Mouse (Mus musculus): Measurements from ENCODE around the gene Olfr555. TPM values are rescaled to one million over a fixed set of nuclear protein-coding genes. Genes with fewer than 3 reads are reported as not detected.
"Not testable (repeated sequence)": the region's sequence is repeated elsewhere in the genome, so short reads cannot be mapped to it uniquely, and the experiment has no call there.

The Olfr555 gene
- not detected in 2 replicates for polyA plus RNA-seq (2014; fragmentation: Nextera tagmentation; extraction: Ambion mirVana)

DNA sequence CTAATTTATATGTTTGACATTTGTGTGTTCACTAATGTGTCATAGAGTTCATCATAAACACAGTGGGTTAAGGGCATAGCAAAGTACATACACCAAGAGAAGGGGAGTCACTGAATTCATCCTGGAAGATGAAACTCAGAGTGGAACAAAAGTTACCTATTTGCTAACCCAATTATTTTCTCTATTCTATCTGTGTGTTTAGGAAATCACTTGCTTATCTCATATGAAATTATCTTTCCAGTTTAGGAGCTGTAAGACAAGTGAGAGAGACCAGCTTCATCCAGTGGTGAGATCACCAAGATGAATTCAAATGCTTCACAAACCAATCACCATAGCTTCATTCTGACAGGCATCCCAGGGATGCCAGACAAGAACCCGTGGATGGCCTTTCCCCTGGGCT is at the start of gene Olfr555:
Olfr555 (plus strand) TSS at position 301 of the 400 bp plus-strand sequence.
- Histone ChIP-seq H3K9ac (ENCODE audit: low read depth, low read length) (no peak within 1 kb of the TSS), H3K4me3 (ENCODE audit: low read length) (no peak within 1 kb of the TSS), H3K27me3 (ENCODE audit: control insufficient read depth, insufficient read depth, low read length) (no peaks in the 10 kb centered on the region), H3K36me3 (ENCODE audit: control insufficient read depth, insufficient read depth, low read length) (no peaks in the 10 kb centered on the region), H3K27ac (ENCODE audit: low read depth, low read length) (no peak within 1 kb of the TSS), H3K9me3 (ENCODE audit: control insufficient read depth, low read length) (no peaks in the 10 kb centered on the region), H3K4me1 (ENCODE audit: control insufficient read depth, insufficient read depth, low read length) (no peaks in the 10 kb centered on the region), H3K4me2 (replicated peaks; ENCODE audit: low read depth, low read length) (no peak within 1 kb of the TSS)
- WGBS: 95% methylated on average over 1 of the region's 1 CpGs
- no peak for ATAC-seq (ENCODE audit: low FRiP score, low TSS enrichment)

DNA sequence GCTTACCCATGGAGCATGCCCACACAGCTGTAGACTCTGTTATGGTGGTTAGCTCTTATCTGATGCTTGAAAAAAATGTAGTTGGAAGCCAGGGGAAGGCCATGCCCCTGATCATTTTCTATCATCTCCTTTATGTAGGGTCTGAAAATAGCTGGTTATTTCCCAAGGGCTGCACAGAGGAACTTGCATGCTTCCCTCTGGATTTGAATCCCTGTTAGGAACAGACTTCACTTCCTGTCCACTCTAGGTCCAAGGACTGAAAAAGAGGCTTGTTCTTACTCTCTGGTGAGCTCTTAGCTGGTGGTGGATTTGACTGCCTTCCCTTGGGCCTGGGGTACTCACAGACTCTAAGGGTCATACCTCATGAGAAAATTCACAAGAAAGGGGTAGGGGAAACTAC is 40.5 kb upstream of the Olfr555 start, which contains the start of gene Olfr553:
Olfr553 (minus strand) TSS at position 101 of the 400 bp plus-strand sequence.
- no peak within 1 kb of the TSS for H3K4me2 ChIP-seq (replicated peaks; ENCODE audit: low read depth, low read length)
- no peak for ATAC-seq (ENCODE audit: low FRiP score, low TSS enrichment)
- no peak within 1 kb of the TSS for H3K9ac ChIP-seq (ENCODE audit: low read depth, low read length)
- H3K27me3 ChIP-seq (ENCODE audit: control insufficient read depth, insufficient read depth, low read length): no peaks in the 10 kb centered on the region
- H3K27ac ChIP-seq (ENCODE audit: low read depth, low read length): no peak within 1 kb of the TSS
- H3K4me3 ChIP-seq (ENCODE audit: low read length): no peak within 1 kb of the TSS
- H3K4me1 ChIP-seq (ENCODE audit: control insufficient read depth, insufficient read depth, low read length): no peaks in the 10 kb centered on the region
- H3K9me3 ChIP-seq (ENCODE audit: control insufficient read depth, low read length): no peaks in the 10 kb centered on the region
- no peaks in the 10 kb centered on the region for H3K36me3 ChIP-seq (ENCODE audit: control insufficient read depth, insufficient read depth, low read length)

DNA sequence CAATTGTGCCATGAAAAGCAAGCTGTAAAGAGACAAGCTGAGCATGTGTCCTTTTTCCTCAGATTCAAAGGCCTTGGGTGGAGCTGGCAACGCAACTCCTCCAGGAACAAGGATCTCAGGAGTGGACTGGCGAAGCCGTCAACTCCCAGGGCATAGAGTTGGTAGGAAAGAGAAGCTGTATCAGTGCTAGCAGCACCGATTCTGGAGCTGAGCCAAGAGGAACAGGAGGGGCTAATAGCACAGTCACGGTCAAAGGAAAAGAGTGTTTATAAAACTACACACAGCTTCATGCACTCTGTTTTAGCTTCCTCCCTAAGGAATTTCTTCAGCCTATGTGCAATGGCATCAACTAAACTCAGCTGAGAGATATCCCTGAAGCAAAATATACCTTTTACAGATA is 39.0 kb upstream of the Olfr555 start:
- WGBS: 67% methylated on average over 5 of the region's 5 CpGs
- H3K4me1 ChIP-seq (ENCODE audit: control insufficient read depth, insufficient read depth, low read length): no peaks in the 10 kb centered on the region
- ATAC-seq (ENCODE audit: low FRiP score, low TSS enrichment): no peak
- H3K9me3 ChIP-seq (ENCODE audit: control insufficient read depth, low read length): no peaks in the 10 kb centered on the region
- no peak overlapping the region for H3K27ac ChIP-seq (ENCODE audit: low read depth, low read length)
- no peaks in the 10 kb centered on the region for H3K27me3 ChIP-seq (ENCODE audit: control insufficient read depth, insufficient read depth, low read length)
- no peak overlapping the region for H3K4me3 ChIP-seq (ENCODE audit: low read length)
- H3K36me3 ChIP-seq (ENCODE audit: control insufficient read depth, insufficient read depth, low read length): no peaks in the 10 kb centered on the region
- H3K4me2 ChIP-seq (replicated peaks; ENCODE audit: low read depth, low read length): no peak overlapping the region
- H3K9ac ChIP-seq (ENCODE audit: low read depth, low read length): no peak overlapping the region

DNA sequence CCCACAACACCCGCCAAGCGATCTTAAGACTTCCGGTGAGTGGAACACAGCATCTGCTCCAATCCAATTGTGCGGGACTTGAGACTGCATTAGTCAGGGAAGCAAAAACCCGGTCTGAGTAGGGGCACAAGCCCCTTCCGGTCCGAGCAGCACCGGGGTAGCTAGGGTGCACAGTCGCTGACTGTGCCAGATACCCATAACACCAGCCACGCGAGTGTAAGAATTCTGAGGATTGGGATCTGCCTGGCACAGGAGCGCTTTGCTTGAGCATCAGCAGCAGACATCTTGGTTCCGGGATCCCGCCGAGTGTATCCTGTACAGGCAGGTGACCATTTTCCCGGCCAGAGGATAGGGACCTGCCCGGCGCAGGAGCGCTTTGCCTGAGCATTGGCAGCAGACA is 38.3 kb upstream of the Olfr555 start:
- H3K27me3 ChIP-seq (ENCODE audit: control insufficient read depth, insufficient read depth, low read length): not testable (repeated sequence)
- 85% methylated on average over 17 of the region's 19 CpGs for WGBS

DNA sequence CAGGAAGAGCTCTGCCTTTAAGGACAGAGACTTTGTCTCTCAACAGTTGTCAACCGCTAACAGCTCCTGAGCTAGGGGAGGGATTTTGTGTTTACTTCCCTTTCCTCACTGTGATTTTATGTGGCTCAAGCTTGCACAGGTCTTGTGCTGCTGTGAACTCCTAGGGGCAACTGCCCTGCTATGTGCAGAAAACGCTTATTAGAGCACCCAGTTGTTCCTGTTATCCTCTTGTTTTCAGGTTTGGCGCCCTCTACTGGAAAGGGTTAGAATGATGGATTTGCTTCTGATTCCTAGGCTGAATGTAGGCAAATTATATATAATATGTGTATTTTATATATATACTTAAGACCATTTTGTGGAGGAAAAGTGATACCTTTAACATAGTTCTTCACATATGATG is 22.0 kb upstream of the Olfr555 start:
- Histone ChIP-seq H3K4me1 (ENCODE audit: control insufficient read depth, insufficient read depth, low read length) (no peaks in the 10 kb centered on the region), H3K4me3 (ENCODE audit: low read length) (no peak overlapping the region), H3K36me3 (ENCODE audit: control insufficient read depth, insufficient read depth, low read length) (no peaks in the 10 kb centered on the region), H3K9me3 (ENCODE audit: control insufficient read depth, low read length) (no peaks in the 10 kb centered on the region), H3K27ac (ENCODE audit: low read depth, low read length) (no peak overlapping the region), H3K27me3 (ENCODE audit: control insufficient read depth, insufficient read depth, low read length) (no peaks in the 10 kb centered on the region), H3K9ac (ENCODE audit: low read depth, low read length) (no peak overlapping the region), H3K4me2 (replicated peaks; ENCODE audit: low read depth, low read length) (no peak overlapping the region)
- WGBS: 38% methylated on average over 3 of the region's 3 CpGs
- ATAC-seq (ENCODE audit: low FRiP score, low TSS enrichment): no peak

More for the DNA sequence above, 38.3 kb upstream of the Olfr555 start:
- not testable (repeated sequence) for H3K27ac ChIP-seq (ENCODE audit: low read depth, low read length); H3K9ac ChIP-seq (ENCODE audit: low read depth, low read length); H3K4me3 ChIP-seq (ENCODE audit: low read length); ATAC-seq (ENCODE audit: low FRiP score, low TSS enrichment); H3K36me3 ChIP-seq (ENCODE audit: control insufficient read depth, insufficient read depth, low read length); H3K9me3 ChIP-seq (ENCODE audit: control insufficient read depth, low read length); H3K4me1 ChIP-seq (ENCODE audit: control insufficient read depth, insufficient read depth, low read length); H3K4me2 ChIP-seq (replicated peaks; ENCODE audit: low read depth, low read length)

DNA sequence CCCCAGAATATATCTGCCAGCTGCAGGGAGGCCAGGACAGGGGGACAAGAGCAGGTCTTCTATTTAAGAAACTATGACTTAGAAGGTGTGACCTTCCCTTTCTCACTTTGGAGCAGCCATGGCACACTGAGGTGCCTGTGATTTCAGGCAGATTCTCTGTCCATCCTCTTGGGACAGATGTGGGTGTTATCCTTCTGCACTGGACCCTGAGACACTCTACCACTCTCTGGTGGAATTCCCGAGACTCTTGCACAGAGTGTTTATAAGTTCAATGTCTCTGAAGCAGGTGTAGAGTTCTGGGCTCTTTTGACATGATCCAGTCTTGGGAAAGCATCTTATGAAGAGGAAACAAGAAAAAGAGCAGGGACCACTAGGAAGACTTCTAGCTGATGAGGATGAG is 20.5 kb upstream of the Olfr555 start, which contains the start of gene Olfr554:
Olfr554 (plus strand) TSS at position 301 of the 400 bp plus-strand sequence.
- no peak within 1 kb of the TSS for H3K4me2 ChIP-seq (replicated peaks; ENCODE audit: low read depth, low read length)
- no peak within 1 kb of the TSS for H3K27ac ChIP-seq (ENCODE audit: low read depth, low read length)
- no peaks in the 10 kb centered on the region for H3K4me1 ChIP-seq (ENCODE audit: control insufficient read depth, insufficient read depth, low read length)
- ATAC-seq (ENCODE audit: low FRiP score, low TSS enrichment): no peak
- H3K9me3 ChIP-seq (ENCODE audit: control insufficient read depth, low read length): no peaks in the 10 kb centered on the region
- H3K9ac ChIP-seq (ENCODE audit: low read depth, low read length): no peak within 1 kb of the TSS
- H3K36me3 ChIP-seq (ENCODE audit: control insufficient read depth, insufficient read depth, low read length): no peaks in the 10 kb centered on the region
- H3K27me3 ChIP-seq (ENCODE audit: control insufficient read depth, insufficient read depth, low read length): no peaks in the 10 kb centered on the region
- H3K4me3 ChIP-seq (ENCODE audit: low read length): no peak within 1 kb of the TSS
- 75% methylated on average over 1 of the region's 1 CpGs for WGBS

DNA sequence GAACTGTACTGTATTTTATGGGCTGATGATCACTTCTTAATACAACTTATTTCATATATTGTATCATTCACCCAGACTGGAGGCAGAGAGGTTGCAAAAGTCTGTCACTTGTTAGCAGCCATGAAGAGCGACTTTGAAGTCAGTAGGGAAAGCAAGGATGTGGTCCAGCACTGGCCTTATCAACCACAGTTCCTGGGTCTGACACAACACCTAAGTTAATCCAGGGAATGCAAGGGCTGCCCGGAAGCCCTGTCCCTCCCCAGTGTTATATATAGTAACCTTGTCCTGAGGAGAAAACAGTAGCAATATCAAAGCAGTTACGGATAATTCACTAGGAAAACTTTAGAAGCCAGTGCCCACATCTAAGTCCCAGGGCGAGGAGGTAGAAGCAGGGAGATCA is 13.7 kb upstream of the Olfr555 start:
- H3K9ac ChIP-seq (ENCODE audit: low read depth, low read length); ATAC-seq (ENCODE audit: low FRiP score, low TSS enrichment); H3K9me3 ChIP-seq (ENCODE audit: control insufficient read depth, low read length); H3K4me1 ChIP-seq (ENCODE audit: control insufficient read depth, insufficient read depth, low read length); H3K4me2 ChIP-seq (replicated peaks; ENCODE audit: low read depth, low read length); H3K27me3 ChIP-seq (ENCODE audit: control insufficient read depth, insufficient read depth, low read length); H3K4me3 ChIP-seq (ENCODE audit: low read length); H3K27ac ChIP-seq (ENCODE audit: low read depth, low read length); H3K36me3 ChIP-seq (ENCODE audit: control insufficient read depth, insufficient read depth, low read length): not testable (repeated sequence)
- 86% methylated on average over 4 of the region's 4 CpGs for WGBS

DNA sequence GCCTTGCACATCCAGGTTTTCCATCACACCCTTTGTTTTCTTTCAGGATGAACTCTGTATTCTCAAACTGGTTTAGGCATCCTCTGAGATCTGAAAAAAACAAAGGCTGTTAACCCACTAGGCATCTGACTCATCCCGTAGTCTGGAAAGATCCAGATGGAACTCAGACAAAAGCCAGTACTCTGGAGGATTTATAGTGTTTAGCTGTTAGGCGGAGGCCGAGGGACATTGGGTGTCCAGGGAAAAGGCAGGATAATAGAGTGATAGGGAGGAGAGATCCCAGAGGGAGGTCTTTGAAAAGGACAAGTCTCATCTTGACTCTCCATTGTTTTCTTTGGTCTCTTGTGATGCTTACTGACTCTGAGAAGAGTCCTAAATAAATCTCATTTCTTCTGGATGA is 6.0 kb downstream of the Olfr555 start, which contains the start of gene Olfr556:
Olfr556 (plus strand) TSS at position 301 of the 400 bp plus-strand sequence.
- WGBS: 54% methylated on average over 3 of the region's 3 CpGs
- Histone ChIP-seq H3K27me3 (ENCODE audit: control insufficient read depth, insufficient read depth, low read length) (no peaks in the 10 kb centered on the region), H3K9me3 (ENCODE audit: control insufficient read depth, low read length) (no peaks in the 10 kb centered on the region), H3K4me2 (replicated peaks; ENCODE audit: low read depth, low read length) (no peak within 1 kb of the TSS), H3K27ac (ENCODE audit: low read depth, low read length) (no peak within 1 kb of the TSS), H3K4me1 (ENCODE audit: control insufficient read depth, insufficient read depth, low read length) (no peaks in the 10 kb centered on the region), H3K36me3 (ENCODE audit: control insufficient read depth, insufficient read depth, low read length) (no peaks in the 10 kb centered on the region), H3K4me3 (ENCODE audit: low read length) (no peak within 1 kb of the TSS), H3K9ac (ENCODE audit: low read depth, low read length) (no peak within 1 kb of the TSS)
- ATAC-seq (ENCODE audit: low FRiP score, low TSS enrichment): no peak

DNA sequence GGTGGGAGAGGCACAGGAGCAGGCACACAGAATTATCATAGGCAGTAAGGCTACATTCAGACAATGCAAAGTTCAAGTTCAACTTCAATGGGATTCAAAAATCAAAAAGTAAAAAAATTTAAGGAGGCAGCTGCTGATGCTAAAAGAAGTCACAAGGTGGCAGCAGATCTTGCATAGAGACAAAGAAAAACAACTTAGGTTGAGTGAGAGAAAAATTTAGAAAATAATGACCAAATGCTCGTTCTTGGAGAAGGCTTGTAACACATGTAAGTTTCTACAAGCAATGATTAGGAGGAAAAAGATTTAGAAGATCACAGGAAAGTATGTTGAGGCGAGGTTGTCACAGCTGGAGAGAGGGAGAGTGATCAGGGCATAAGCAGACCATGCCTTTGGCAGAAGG is 6.8 kb downstream of the Olfr555 start:
- Histone ChIP-seq H3K9ac (ENCODE audit: low read depth, low read length) (no peak overlapping the region), H3K4me1 (ENCODE audit: control insufficient read depth, insufficient read depth, low read length) (no peaks in the 10 kb centered on the region), H3K27ac (ENCODE audit: low read depth, low read length) (no peak overlapping the region), H3K27me3 (ENCODE audit: control insufficient read depth, insufficient read depth, low read length) (no peaks in the 10 kb centered on the region), H3K36me3 (ENCODE audit: control insufficient read depth, insufficient read depth, low read length) (no peaks in the 10 kb centered on the region), H3K9me3 (ENCODE audit: control insufficient read depth, low read length) (no peaks in the 10 kb centered on the region), H3K4me2 (replicated peaks; ENCODE audit: low read depth, low read length) (no peak overlapping the region), H3K4me3 (ENCODE audit: low read length) (no peak overlapping the region)
- WGBS: 37% methylated on average over 2 of the region's 2 CpGs
- no peak for ATAC-seq (ENCODE audit: low FRiP score, low TSS enrichment)

Measured in kidney, embryonic 14.5 days (tissue).